Mouse (Mus musculus) heart, adult 9 months (tissue): ENCODE measurements around the gene Eif1ax.
"Not testable (repeated sequence)": the region's sequence is repeated elsewhere in the genome, so short reads cannot be mapped to it uniquely, and the experiment has no call there.

Experiments used
- DNase-seq, 2 experiments: peaks; one replicate each; pipeline ENCODE4 v3.0.0; 2022; ENCODE audit warnings: low spot score in 2 of 2

Eif1ax gene

GRCm38 (mm10) chrX:159371831-159372752 lies at the start of gene Eif1ax:
TSS of gene Eif1ax (plus strand) at chrX:159372178.
- peak; percentile 67 to 82 for DNase-seq

- DNase-seq = no peak
Measured at GRCm38 (mm10) chrX:159364506-159364905, 7.5 kb upstream of the Eif1ax start.

- no peak for DNase-seq
Measured at GRCm38 (mm10) chrX:159372753-159373144, 771 bp downstream of the Eif1ax start.

DNA sequence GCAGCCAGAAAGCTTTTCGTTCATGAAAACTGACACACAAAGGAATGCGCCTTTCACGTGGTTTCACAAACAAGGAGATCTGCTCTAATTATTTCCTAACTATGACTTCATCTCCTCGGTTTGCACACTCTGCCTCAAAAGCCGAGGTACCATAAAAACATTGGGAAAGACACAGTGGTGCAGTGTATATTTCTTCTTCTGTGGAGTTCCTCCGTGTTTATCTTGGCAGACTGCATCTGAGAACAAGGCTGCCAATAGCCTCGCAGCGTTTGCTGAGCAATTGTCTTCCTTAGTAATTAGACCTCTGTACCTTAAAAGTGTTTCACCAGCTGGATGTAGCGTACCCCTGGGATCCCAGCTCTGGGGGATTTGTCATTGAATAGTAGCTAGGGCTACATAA lies 15.1 kb downstream of the Eif1ax start:
- DNase-seq = no peak

- DNase-seq = peak in 1 of 2 experiments; percentile 7
Measured at GRCm38 (mm10) chrX:159388953-159389352, 17.0 kb downstream of the Eif1ax start.

DNA sequence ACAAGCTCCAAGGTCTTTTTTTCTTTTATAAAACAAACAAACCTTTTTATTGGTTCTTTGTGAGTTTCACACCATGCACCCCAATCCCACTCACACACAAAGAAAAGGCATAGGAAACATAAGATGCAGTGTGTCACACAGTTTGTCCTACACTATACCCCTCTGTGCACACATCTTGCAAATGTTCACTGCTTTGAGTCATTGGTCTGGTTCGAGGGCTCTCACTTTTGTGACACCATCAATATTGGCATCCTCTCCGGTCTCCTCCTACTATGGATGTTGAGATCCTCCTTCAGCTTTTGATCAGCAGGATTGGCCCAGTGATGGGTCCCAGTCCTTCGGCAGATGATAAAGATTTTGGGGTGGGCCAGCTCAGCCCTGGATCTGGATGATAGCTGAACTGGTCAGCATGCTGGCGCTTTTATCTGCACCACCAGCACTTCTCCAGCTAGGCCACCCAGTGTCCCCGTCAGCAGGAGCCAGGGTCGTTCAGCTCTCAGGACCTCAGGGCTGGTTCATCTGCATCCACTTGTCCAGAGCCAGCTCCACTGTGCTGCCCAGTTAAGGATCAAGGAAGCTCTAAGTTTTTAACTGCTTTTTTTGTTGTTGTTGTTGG lies 18.5 kb downstream of the Eif1ax start:
- DNase-seq = no peak

DNA sequence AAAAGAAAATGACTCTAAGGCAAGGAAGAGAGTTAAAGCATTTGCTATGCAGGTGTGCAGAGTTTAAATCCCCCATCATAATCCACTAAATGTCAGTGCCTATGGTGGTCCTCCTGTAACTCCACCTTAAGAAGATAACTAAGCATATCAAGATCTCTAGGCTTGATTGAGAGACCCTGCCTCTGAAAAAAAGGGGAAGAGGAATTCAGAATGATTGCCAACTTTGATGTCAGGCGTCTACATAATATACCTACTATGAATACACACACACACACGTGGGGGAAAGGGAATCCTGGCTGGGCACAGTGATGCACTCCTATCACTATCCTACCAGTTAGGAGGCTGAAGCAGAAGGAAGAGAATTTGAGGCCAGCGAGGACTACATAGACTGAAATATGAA lies 19.3 kb downstream of the Eif1ax start:
- DNase-seq = no peak

GRCm38 (mm10) chrX:159409253-159409652 lies 37.3 kb downstream of the Eif1ax start:
- no peak for DNase-seq

DNA sequence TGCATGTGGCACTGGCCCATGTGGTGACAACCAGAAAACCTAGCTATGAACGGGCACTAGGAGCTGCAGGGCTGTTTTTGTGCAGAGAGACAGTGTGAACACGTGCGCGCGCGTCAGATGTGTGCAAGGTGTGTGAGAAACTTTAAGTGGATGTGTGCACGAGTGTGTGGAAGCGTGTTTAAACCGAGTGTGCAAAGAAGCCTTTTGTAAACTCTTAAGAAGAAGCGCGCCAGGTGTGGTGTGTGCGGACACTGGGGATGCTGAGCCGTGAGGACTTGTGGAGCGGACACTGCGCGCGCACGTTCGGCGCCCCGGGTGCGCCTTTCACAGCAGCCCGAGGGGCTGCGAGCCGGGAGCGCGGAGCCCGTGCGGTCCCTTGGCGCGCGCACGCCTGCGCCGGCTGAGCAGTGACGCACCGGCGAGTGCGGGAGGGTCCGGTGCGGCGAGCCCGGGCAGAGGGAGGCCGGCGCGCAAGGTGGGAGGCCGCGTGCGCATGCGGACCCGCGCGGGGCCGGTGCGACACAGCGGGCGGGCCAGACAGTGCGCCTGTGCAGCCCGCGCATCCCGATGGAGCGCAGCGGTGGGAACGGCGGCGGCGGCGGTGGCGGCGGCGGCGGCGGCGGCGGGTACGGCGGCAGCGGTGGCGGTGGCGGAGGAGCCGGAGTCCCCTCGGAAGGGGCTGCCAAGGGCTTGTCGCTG lies 42.3 kb downstream of the Eif1ax start, which contains the start of gene Map7d2:
TSS of gene Map7d2 (plus strand) at position 443 of the 699 bp plus-strand sequence.
- DNase-seq = no peak

DNA sequence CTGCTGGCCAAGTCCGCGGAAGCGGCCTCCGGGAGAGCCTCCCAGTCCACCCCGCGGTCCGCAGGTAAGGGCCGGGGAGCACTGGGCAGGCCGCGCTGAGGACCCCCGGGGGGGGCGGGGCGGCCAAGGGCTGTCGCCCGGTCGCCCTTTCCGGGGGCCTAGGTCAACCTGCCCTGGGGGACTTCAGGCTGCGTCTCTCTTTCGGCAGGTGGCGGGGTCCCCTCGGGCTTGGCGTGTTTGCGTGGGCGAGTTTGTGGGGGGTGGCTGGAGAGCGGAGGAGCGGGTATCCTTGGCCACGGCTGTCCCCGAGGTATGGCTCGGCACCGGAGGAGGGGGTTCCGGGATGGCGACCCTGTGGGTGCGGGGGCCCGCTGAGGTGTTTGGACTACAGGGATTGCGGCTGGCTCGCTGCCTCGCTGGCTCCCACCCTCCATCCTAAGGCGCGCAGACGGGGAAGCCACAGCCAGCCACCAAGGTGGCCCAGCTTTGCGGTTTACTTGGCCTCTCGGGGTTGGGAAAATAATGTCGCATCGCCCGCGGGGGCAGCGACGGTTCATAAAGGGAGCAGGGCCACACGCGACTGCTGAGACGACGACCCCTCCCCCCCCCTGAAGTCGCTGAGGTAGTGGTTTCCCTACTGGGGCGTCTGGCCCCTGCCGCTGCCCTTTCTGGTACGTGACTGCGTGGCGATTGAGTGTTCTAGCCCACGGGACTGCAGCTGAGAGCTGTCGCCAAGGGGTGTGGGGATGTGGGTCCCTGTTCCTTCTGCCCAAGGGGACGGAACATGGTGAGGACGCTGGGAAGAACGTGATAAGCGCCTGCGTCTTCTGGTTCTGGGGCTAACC lies 43.1 kb downstream of the Eif1ax start:
- no peak for DNase-seq

GRCm38 (mm10) chrX:159430507-159430906 lies 58.5 kb downstream of the Eif1ax start:
- not testable (repeated sequence) for DNase-seq
